Mouse (Mus musculus) right cerebral cortex, adult 18-20 months (tissue): Measurements from ENCODE around the gene Hist1h2bq.
"Not testable (repeated sequence)": the region's sequence is repeated elsewhere in the genome, so short reads cannot be mapped to it uniquely, and the experiment has no call there.

Experiments used
- DNase-seq: peaks from one replicate; pipeline ENCODE4 v3.0.0; 2022; ENCODE audit warnings: mixed read lengths

Hist1h2bq gene

GRCm38 (mm10) chr13:21787760-21788593 lies 22.0 kb downstream of the Hist1h2bq start:
- DNase-seq: no peak

- peak; percentile 91 for DNase-seq
Observed at GRCm38 (mm10) chr13:21786899-21787629, 22.9 kb downstream of the Hist1h2bq start, which contains the start of the genes Hist1h2an and Hist1h2bp. Gene Hist1h2an (minus strand): TSS chr13:21787218. Gene Hist1h2bp (plus strand): TSS chr13:21787461.

GRCm38 (mm10) chr13:21786189-21786898 lies 23.7 kb downstream of the Hist1h2bq start:
- no peak for DNase-seq

GRCm38 (mm10) chr13:21784311-21784710 lies 25.7 kb downstream of the Hist1h2bq start:
- DNase-seq: no peak

GRCm38 (mm10) chr13:21783734-21784161 lies 26.2 kb downstream of the Hist1h2bq start:
- no peak for DNase-seq

GRCm38 (mm10) chr13:21783255-21783617 lies 26.8 kb downstream of the Hist1h2bq start, which contains the start of gene Hist1h3i:
Gene Hist1h3i (minus strand): TSS chr13:21783370.
- DNase-seq: peak; percentile 80

GRCm38 (mm10) chr13:21782361-21783254 lies 27.4 kb downstream of the Hist1h2bq start:
- not testable (repeated sequence) for DNase-seq

GRCm38 (mm10) chr13:21781639-21782038 lies 28.4 kb downstream of the Hist1h2bq start:
- DNase-seq: no peak

GRCm38 (mm10) chr13:21781021-21781555 lies 28.9 kb downstream of the Hist1h2bq start:
- no peak for DNase-seq

- peak; percentile 75 for DNase-seq
Observed at GRCm38 (mm10) chr13:21779767-21780731, 29.9 kb downstream of the Hist1h2bq start, which contains the start of gene Hist1h1b. Gene Hist1h1b (minus strand): TSS chr13:21780625.

GRCm38 (mm10) chr13:21778814-21779766 lies 30.9 kb downstream of the Hist1h2bq start:
- DNase-seq: peak; percentile 68
